Mouse (Mus musculus): ENCODE data around the gene Pkp1. TPM values are rescaled to one million over a fixed set of nuclear protein-coding genes. Genes with fewer than 3 reads are reported as not detected.

The Pkp1 gene
- polyA plus RNA-seq, 1 experiment from 2014 or later = 1.3 TPM

DNA sequence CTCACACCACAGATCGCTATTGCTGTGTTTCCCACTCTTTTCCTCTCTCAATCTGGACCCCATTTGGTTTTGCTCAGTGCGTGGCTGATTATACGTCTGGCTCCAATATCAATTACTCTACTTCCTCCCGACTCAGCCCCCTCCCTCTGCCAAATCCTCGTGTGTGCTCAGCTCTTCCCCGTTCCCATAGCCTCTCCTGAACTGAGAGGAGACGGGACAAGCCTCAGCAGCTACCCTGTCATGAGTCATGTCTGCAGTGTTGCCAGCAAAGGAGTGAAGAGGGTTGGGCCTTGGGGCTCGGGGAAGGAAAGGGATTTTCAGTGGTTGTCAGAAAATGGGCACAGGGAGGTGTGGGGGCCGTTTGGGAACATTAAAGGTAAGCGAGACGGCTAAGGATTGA is 12.3 kb downstream of the Pkp1 start:
- no peak for ATAC-seq (ENCODE audit: insufficient number of reproducible peaks, insufficient read depth, low FRiP score, low TSS enrichment, low read depth)
- Histone ChIP-seq H3K4me2 (no peak overlapping the region), H3K9me3 (no peaks in the 10 kb centered on the region), H3K9ac (replicated peaks) (no peak overlapping the region), H3K4me3 (replicated peaks) (no peak overlapping the region), H3K27me3 (peaks cover 27% of the 10 kb centered on the region), H3K4me1 (replicated peaks) (peaks cover 7% of the 10 kb centered on the region), H3K27ac (no peak overlapping the region), H3K36me3 (no peaks in the 10 kb centered on the region)
- 30% methylated on average over 11 of the region's 11 CpGs for WGBS

DNA sequence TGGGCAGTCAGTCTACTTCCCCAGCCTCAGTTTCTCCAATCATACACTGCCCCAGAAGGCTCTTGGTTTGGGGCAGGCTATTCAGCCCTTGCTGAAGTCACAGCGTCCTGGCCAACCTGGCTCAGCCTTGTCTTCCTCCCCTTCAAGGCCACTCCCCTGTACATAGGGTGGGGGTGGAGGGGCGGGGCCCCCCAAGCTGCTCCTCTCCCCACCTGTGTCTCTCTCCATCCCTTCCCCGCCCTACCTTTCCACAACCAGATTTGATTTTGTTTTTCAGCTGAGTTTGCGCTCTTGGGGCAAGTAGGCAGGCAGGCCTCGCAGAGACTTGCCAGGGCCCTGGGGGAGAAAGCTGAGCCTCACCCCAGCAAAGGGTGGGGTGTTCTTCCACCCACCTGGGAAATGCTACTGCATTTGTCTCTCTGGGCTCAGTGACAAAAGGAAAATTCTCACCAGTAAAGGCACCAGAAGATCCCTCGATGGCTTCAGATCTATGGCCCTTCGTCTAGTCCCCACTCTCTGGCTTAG is 19.0 kb downstream of the Pkp1 start:
- 0 out of 2 replicates have a peak, but pooled peaks have one; percentile 20 for ATAC-seq (ENCODE audit: insufficient number of reproducible peaks, insufficient read depth, low FRiP score, low TSS enrichment, low read depth)
- Histone ChIP-seq H3K4me1 (replicated peaks) (no peaks in the 10 kb centered on the region; the same call in 1 of the 2 replicates), H3K27me3 (peaks cover 6% of the 10 kb centered on the region; the same call in 1 of the 2 replicates), H3K4me3 (replicated peaks) (no peak overlapping the region), H3K36me3 (no peaks in the 10 kb centered on the region), H3K27ac (0 out of 2 replicates have a peak overlapping the region, but pooled peaks have one; percentile 8), H3K9ac (replicated peaks) (no peak overlapping the region), H3K4me2 (no peak overlapping the region), H3K9me3 (no peaks in the 10 kb centered on the region)
- WGBS = 52% methylated on average over 7 of the region's 7 CpGs

DNA sequence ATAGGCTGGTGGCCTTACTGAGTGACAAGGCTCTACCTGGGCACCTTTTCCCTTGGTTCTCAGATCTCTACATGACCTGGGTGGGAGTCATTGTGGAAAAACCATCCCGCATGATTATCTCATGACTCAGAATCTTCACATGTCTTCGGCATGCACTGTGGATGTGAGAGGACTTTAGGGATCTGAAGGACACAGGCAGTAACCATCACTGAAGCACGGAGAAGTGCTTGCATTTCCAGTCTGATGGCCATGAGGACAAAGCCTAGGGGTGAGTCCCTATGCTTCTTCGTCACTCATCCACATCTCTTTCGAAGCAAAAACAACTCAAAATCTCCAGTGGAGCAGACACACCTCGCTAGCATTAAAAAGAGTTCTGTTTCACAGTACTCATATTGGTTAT is 19.7 kb downstream of the Pkp1 start:
- no peak overlapping the region for H3K4me3 ChIP-seq (replicated peaks)
- WGBS = 90% methylated on average over 6 of the region's 6 CpGs

GRCm38 (mm10) chr1:135895367-135895766 is 23.6 kb downstream of the Pkp1 start:
- Histone ChIP-seq H3K27ac (no peak overlapping the region), H3K4me3 (replicated peaks) (no peak overlapping the region)

More for the DNA sequence above, 19.7 kb downstream of the Pkp1 start:
- Histone ChIP-seq H3K27me3 (peaks cover 6% of the 10 kb centered on the region; the same call in 1 of the 2 replicates), H3K4me1 (replicated peaks) (no peaks in the 10 kb centered on the region; the same call in 1 of the 2 replicates), H3K27ac (no peak overlapping the region), H3K36me3 (no peaks in the 10 kb centered on the region), H3K9ac (replicated peaks) (no peak overlapping the region), H3K4me2 (no peak overlapping the region), H3K9me3 (no peaks in the 10 kb centered on the region)
- no peak for ATAC-seq (ENCODE audit: insufficient number of reproducible peaks, insufficient read depth, low FRiP score, low TSS enrichment, low read depth)

DNA sequence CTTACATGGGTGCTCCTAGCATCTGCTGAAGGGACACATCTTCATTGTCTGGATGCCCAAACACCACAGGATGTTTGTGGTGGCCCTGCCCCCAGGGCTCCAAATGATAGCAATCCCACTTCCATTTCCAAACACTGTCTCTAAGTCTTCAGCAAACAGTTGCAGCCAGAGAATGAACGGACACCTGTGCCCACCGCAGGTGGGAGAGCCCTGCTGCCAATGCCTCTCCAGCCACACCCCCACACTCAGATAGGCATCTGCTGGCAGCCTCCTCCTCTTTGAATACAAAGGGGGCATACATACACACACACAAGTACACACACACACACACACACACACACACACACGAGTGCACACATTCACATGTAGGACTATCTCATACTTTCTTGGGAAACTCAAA is 25.6 kb downstream of the Pkp1 start:
- Histone ChIP-seq H3K9me3 (no peaks in the 10 kb centered on the region), H3K36me3 (no peaks in the 10 kb centered on the region), H3K4me1 (replicated peaks) (no peaks in the 10 kb centered on the region), H3K27me3 (peaks cover 3% of the 10 kb centered on the region; the same call in 1 of the 2 replicates), H3K27ac (no peak overlapping the region), H3K9ac (replicated peaks) (no peak overlapping the region), H3K4me3 (replicated peaks) (no peak overlapping the region), H3K4me2 (no peak overlapping the region)
- no peak for ATAC-seq (ENCODE audit: insufficient number of reproducible peaks, insufficient read depth, low FRiP score, low TSS enrichment, low read depth)
- 82% methylated on average over 3 of the region's 3 CpGs for WGBS

More at GRCm38 (mm10) chr1:135895367-135895766, 23.6 kb downstream of the Pkp1 start:
- no peaks in the 10 kb centered on the region for H3K9me3 ChIP-seq
- no peaks in the 10 kb centered on the region; the same call in 1 of the 2 replicates for H3K27me3 ChIP-seq
- H3K9ac ChIP-seq (replicated peaks) = no peak overlapping the region
- WGBS = 88% methylated on average over 4 of the region's 4 CpGs
- no peaks in the 10 kb centered on the region for H3K36me3 ChIP-seq
- ATAC-seq (ENCODE audit: insufficient number of reproducible peaks, insufficient read depth, low FRiP score, low TSS enrichment, low read depth) = no peak
- H3K4me1 ChIP-seq (replicated peaks) = no peaks in the 10 kb centered on the region
- no peak overlapping the region for H3K4me2 ChIP-seq

DNA sequence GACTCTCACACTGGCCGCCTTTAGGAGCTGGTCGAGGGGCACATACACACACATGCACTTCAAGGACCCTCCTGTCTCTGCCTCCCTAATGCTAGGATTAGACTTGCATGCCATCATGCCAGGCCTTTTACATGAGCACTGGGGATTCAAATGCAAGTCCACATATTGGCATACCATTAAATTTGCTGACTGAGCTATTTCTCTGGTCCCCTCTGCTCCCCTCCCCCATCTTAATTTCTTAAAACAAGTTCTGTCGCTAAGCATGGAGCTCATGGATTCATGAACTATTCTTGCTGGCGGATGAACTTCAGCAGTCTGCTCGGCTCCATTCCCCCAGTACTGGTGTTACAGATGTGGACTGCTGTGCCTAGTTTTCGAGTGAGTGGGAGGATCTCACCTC is 26.2 kb downstream of the Pkp1 start:
- Histone ChIP-seq H3K27ac (no peak overlapping the region), H3K9ac (replicated peaks) (no peak overlapping the region), H3K4me1 (replicated peaks) (no peaks in the 10 kb centered on the region), H3K4me3 (replicated peaks) (no peak overlapping the region), H3K27me3 (peaks cover 3% of the 10 kb centered on the region; the same call in 1 of the 2 replicates), H3K36me3 (no peaks in the 10 kb centered on the region), H3K9me3 (no peaks in the 10 kb centered on the region), H3K4me2 (no peak overlapping the region)
- ATAC-seq (ENCODE audit: insufficient number of reproducible peaks, insufficient read depth, low FRiP score, low TSS enrichment, low read depth) = no peak
- 81% methylated on average over 6 of the region's 6 CpGs for WGBS

- Histone ChIP-seq H3K4me1 (replicated peaks) (no peaks in the 10 kb centered on the region), H3K4me2 (no peak overlapping the region), H3K9me3 (no peaks in the 10 kb centered on the region), H3K4me3 (replicated peaks) (no peak overlapping the region), H3K36me3 (no peaks in the 10 kb centered on the region), H3K27me3 (peaks cover 3% of the 10 kb centered on the region; the same call in 1 of the 2 replicates), H3K27ac (no peak overlapping the region), H3K9ac (replicated peaks) (no peak overlapping the region)
- ATAC-seq (ENCODE audit: insufficient number of reproducible peaks, insufficient read depth, low FRiP score, low TSS enrichment, low read depth) = no peak
- 67% methylated on average over 6 of the region's 6 CpGs for WGBS
Observed at GRCm38 (mm10) chr1:135892233-135892632, 26.8 kb downstream of the Pkp1 start.

DNA sequence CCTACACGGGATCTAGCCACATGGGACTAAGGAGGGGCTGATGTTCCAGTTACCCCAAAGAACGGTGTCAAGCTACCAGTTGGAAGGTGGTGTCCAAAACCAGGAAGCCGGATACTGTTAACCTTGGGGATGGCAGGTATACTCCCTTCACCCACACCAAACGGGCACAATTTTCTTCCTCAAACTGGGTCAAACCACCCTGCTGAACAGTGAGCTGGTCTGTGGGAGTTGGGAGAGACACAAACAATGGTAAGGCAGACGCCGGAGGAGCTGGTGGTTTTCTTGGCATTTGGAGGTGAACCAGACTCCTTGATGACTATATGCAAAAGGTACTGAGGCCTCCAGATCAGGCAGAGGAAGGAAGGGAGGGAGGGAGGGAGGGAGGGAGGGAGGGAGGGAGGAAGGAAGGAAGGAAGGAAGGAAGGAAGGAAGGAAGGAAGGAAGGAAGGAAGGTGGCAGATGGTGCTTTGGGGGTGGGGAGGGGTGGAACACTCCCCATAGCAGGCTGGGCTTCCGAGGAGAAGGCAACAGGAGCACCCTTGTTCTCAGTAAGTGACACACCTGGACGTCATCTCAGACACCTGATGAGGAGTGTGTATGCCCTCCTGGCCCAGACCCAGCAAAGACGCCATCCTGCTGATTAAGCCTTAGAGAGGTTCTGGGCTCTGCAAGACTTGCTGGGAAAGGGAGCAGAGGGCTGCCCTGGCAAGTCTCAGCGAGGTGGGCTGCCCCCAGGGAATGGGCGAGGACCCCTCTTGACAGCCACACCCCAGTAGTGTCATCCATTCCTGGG is 27.4 kb downstream of the Pkp1 start:
- no peak overlapping the region for H3K4me3 ChIP-seq (replicated peaks)
- no peak overlapping the region for H3K27ac ChIP-seq
- WGBS = 70% methylated on average over 11 of the region's 11 CpGs
- no peak overlapping the region for H3K9ac ChIP-seq (replicated peaks)
- peaks cover 3% of the 10 kb centered on the region; the same call in 1 of the 2 replicates for H3K27me3 ChIP-seq
- H3K9me3 ChIP-seq = no peaks in the 10 kb centered on the region
- no peak overlapping the region for H3K4me2 ChIP-seq
- H3K36me3 ChIP-seq = no peaks in the 10 kb centered on the region
- ATAC-seq (ENCODE audit: insufficient number of reproducible peaks, insufficient read depth, low FRiP score, low TSS enrichment, low read depth) = no peak
- no peaks in the 10 kb centered on the region for H3K4me1 ChIP-seq (replicated peaks)

- no peak for ATAC-seq (ENCODE audit: insufficient number of reproducible peaks, insufficient read depth, low FRiP score, low TSS enrichment, low read depth)
- Histone ChIP-seq H3K9me3 (no peaks in the 10 kb centered on the region), H3K36me3 (no peaks in the 10 kb centered on the region), H3K27ac (no peak overlapping the region), H3K9ac (replicated peaks) (no peak overlapping the region), H3K4me3 (replicated peaks) (no peak overlapping the region), H3K4me1 (replicated peaks) (no peaks in the 10 kb centered on the region), H3K4me2 (no peak overlapping the region), H3K27me3 (peaks cover 3% of the 10 kb centered on the region; the same call in 1 of the 2 replicates)
- WGBS = 79% methylated on average over 20 of the region's 20 CpGs
Observed at GRCm38 (mm10) chr1:135889461-135890185, 29.4 kb downstream of the Pkp1 start.

DNA sequence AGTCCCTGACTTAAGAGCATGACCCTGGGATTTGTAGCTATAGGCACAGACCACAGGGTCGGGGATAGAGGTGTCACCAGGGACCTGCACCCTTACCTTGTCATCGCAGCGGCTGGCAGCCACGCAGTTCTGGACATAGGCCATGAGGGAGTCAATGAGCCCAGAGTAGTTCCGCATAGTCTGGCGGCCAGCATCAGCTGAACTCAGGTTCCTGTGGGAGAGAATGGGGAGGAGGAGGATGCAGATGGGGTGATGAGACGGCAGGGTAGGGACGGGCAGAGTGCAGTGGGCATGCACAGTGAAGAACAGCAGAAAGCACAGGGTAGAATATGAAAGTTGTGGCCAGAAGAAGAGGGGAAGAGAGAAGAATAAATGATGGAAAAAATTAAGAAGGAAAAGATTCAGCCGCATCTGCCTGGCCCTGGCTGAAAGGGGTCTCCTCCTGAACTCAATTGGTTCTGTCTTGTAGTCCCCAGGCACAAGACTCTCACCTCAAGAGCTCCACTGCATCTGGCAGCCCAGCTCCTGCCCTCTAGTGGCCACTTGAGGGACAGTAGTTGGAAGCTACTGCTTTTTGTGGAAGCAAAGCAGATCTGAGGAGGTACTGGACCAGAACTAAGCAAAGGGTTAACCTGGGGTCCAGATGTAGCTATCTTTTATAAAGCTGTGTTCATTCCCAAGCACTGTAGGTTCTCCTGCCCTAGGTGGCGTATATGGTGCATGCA is 36.5 kb downstream of the Pkp1 start:
- H3K4me3 ChIP-seq (replicated peaks) = no peak overlapping the region
- no peak overlapping the region for H3K4me2 ChIP-seq
- 72% methylated on average over 10 of the region's 10 CpGs for WGBS
- H3K36me3 ChIP-seq = no peaks in the 10 kb centered on the region
- H3K27ac ChIP-seq = no peak overlapping the region
- no peaks in the 10 kb centered on the region for H3K9me3 ChIP-seq
- no peaks in the 10 kb centered on the region for H3K4me1 ChIP-seq (replicated peaks)
- no peak overlapping the region for H3K9ac ChIP-seq (replicated peaks)
- peaks cover 10% of the 10 kb centered on the region; the same call in 1 of the 2 replicates for H3K27me3 ChIP-seq
- ATAC-seq (ENCODE audit: insufficient number of reproducible peaks, insufficient read depth, low FRiP score, low TSS enrichment, low read depth) = no peak
